Mouse (Mus musculus) liver, postnatal 0 days (tissue): ENCODE measurements around the gene Vmn1r225. TPM values are rescaled to one million over a fixed set of nuclear protein-coding genes. Genes with fewer than 3 reads are reported as not detected.
"Not testable (repeated sequence)": the region's sequence is repeated elsewhere in the genome, so short reads cannot be mapped to it uniquely, and the experiment has no call there.

Experiments used
- ATAC-seq: fragments of 200-750 bp; cut with Nextera tagmentation; 2 replicates; pipeline ENCODE4 v1.8.0; 2017; ENCODE audit warnings: mild to moderate bottlenecking, moderate library complexity
- DNase-seq: peaks from one replicate; pipeline ENCODE4 v3.0.0-alpha.2; 2016
- H3K27ac ChIP-seq: fragments of 300-500 bp; sonication (generic); 2 replicates; pipeline ENCODE4 v1.5.1; 2014; ENCODE audit warnings: antibody characterized with exemption, moderate library complexity, mild to moderate bottlenecking, low read depth
- H3K27me3 ChIP-seq: fragments of 300-500 bp; sonication (generic); 2 replicates; pipeline ENCODE4 v1.6.1; 2014; ENCODE audit warnings: low read length, control low read depth, mixed read lengths; ENCODE audit not compliant: insufficient read depth
- H3K36me3 ChIP-seq: fragments of 300-500 bp; sonication (generic); replicated peaks from 2 replicates; pipeline ENCODE4 v1.6.1; 2014; ENCODE audit warnings: mild to moderate bottlenecking, control low read depth, low read length, moderate library complexity, mixed read lengths; ENCODE audit not compliant: insufficient read depth
- H3K4me1 ChIP-seq: fragments of 300-500 bp; sonication (generic); 2 replicates; pipeline ENCODE4 v1.6.1; 2014; ENCODE audit warnings: antibody characterized with exemption, mild to moderate bottlenecking, control low read depth; ENCODE audit not compliant: insufficient read depth
- H3K4me2 ChIP-seq: fragments of 300-500 bp; sonication (generic); 2 replicates; pipeline ENCODE4 v1.6.1; 2014; ENCODE audit warnings: low read depth, mild to moderate bottlenecking, low read length, moderate library complexity, mixed read lengths
- H3K4me3 ChIP-seq: fragments of 300-500 bp; sonication (generic); 2 replicates; pipeline ENCODE4 v1.5.1; 2014; ENCODE audit warnings: low read depth, low read length
- H3K9ac ChIP-seq: fragments of 300-500 bp; sonication (generic); replicated peaks from 2 replicates; pipeline ENCODE4 v1.6.1; 2014; ENCODE audit warnings: mild to moderate bottlenecking, moderate library complexity
- H3K9me3 ChIP-seq: fragments of 300-500 bp; sonication (generic); 2 replicates; pipeline ENCODE4 v1.6.1; 2016; ENCODE audit warnings: mild to moderate bottlenecking, control low read depth, low read length, mixed read lengths
- CTCF ChIP-seq: sonication (generic); IDR thresholded peaks from 2 replicates; pipeline ENCODE4 v1.5.1; 2016; ENCODE audit warnings: antibody characterized with exemption, low read depth
- EP300 ChIP-seq: IDR thresholded peaks from 2 replicates; pipeline ENCODE4 v1.6.1; 2016; ENCODE audit warnings: antibody characterized with exemption, low read depth, mild to moderate bottlenecking
- WGBS: fragments of 180-500 bp; shearing (Covaris S2); extraction: QIAGEN DNeasy Blood & Tissue Kit; methylation state at CpG from one replicate; pipeline ENCODE4 v1.1.7; 2014; ENCODE audit not compliant: insufficient replicate concordance; 5-methylcytosine and 5-hydroxymethylcytosine counted together
- polyA plus RNA-seq: library from polyadenylated mRNA; unstranded; fragments of >200 nt; fragmentation: Nextera tagmentation; extraction: Ambion mirVana; gene quantifications from 2 replicates; pipeline ENCODE4 v1.2.1, GENCODE M21; 2015

Gene Vmn1r225
- polyA plus RNA-seq: not detected in 2 replicates

DNA sequence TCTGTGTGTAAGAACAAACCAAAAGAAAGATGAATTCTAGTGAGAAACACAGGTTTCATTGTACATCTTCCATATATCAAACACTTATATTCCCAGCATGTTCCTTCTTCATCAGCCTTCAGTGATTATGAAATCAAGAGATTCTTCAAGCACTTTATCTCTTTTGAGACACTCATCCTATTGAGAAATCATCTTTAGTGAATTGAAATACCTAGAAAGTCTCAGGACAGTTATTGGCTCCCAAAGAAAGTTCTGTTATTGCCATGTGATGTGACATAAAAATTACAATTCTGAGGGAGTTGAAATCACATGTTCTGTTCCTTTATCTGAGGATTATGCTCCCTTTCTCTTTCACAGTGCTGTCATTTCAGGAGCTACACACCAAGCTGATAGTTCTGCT, at the start of gene Vmn1r225:
TSS of gene Vmn1r225 (plus strand) at position 301 of the 400 bp plus-strand sequence.
- no peak within 1 kb of the TSS for H3K9ac ChIP-seq
- H3K27ac ChIP-seq: no peak within 1 kb of the TSS
- no peaks in the 10 kb centered on the region for H3K27me3 ChIP-seq
- H3K4me2 ChIP-seq: no peak within 1 kb of the TSS
- ATAC-seq (no peak), DNase-seq (no peak)
- H3K4me3 ChIP-seq: no peak within 1 kb of the TSS
- no peaks in the 10 kb centered on the region for H3K36me3 ChIP-seq
- H3K4me1 ChIP-seq: no peaks in the 10 kb centered on the region
- H3K9me3 ChIP-seq: no peaks in the 10 kb centered on the region; the same call in 1 of the 2 replicates
- TF ChIP-seq EP300 (no peak), CTCF (no peak)

DNA sequence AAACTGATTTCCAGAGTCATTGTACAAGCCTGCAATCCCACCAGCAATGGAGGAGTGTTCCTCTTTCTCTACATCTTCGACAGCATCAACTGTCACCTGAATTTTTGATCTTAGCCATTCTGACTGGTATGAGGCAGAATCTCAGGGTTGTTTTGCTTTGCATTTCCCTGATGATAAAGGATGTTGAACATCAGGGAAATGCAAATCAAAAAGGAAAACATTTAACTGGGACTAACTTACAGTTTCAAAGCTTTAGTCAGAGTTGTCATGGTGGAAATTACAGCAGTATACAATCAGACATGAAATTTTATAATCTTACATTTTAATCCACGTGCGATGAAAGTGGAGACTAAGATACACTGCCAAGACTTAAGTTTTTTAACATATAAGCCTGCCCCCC, 24.6 kb upstream of the Vmn1r225 start:
- H3K27me3 ChIP-seq: no peaks in the 10 kb centered on the region
- H3K4me2 ChIP-seq: no peak overlapping the region
- 67% methylated on average over 3 of the region's 3 CpGs for WGBS
- H3K36me3 ChIP-seq: no peaks in the 10 kb centered on the region
- H3K9ac ChIP-seq: no peak overlapping the region
- no peaks in the 10 kb centered on the region for H3K4me1 ChIP-seq
- TF ChIP-seq CTCF (no peak), EP300 (no peak)
- H3K9me3 ChIP-seq: no peaks in the 10 kb centered on the region
- no peak for ATAC-seq
- H3K4me3 ChIP-seq: no peak overlapping the region
- no peak overlapping the region for H3K27ac ChIP-seq
- DNase-seq: no peak

DNA sequence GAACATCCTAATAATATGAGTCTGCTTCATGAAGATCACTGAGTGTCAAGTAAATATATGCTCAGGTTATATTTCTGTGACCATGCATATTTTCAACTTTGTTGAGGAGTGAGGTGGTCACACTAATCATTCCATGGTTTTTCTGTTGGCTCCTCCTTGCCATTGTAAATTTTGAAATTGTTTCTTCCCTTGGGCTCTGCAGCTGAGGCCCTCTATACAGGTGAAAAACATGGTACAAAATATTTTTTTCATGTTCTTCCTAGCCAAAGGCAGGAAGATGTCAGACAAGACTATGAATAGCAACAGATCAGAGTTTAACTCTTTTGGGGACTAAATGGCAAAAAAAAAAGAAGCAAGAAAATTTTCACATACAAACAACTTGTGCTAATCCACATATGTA, 16.7 kb upstream of the Vmn1r225 start, which contains the start of gene Vmn2r108:
TSS of gene Vmn2r108 (minus strand) at position 101 of the 400 bp plus-strand sequence.
- no peaks in the 10 kb centered on the region for H3K36me3 ChIP-seq
- no peak within 1 kb of the TSS for H3K9ac ChIP-seq
- TF ChIP-seq EP300: no peak
- TF ChIP-seq CTCF: no peak
- H3K27me3 ChIP-seq: no peaks in the 10 kb centered on the region
- no peak within 1 kb of the TSS for H3K27ac ChIP-seq
- ATAC-seq: no peak
- H3K4me3 ChIP-seq: no peak within 1 kb of the TSS
- no peaks in the 10 kb centered on the region for H3K9me3 ChIP-seq
- no peak within 1 kb of the TSS for H3K4me2 ChIP-seq
- H3K4me1 ChIP-seq: no peaks in the 10 kb centered on the region
- no peak for DNase-seq

- not testable (repeated sequence) for H3K9me3 ChIP-seq, ATAC-seq, H3K4me2 ChIP-seq, H3K36me3 ChIP-seq, H3K27me3 ChIP-seq, H3K9ac ChIP-seq, H3K4me3 ChIP-seq, DNase-seq, H3K27ac ChIP-seq, H3K4me1 ChIP-seq
Observed at GRCm38 (mm10) chr17:20508247-20508646, 10.3 kb downstream of the Vmn1r225 start.

Other genes with a start within 250 kb of the Vmn1r225 start
- gene Vmn2r106, start 212.6 kb upstream of the Vmn1r225 start, polyA plus RNA-seq: not detected in 2 replicates
- not detected in 2 replicates for gene Vmn2r107, start 152.9 kb upstream of the Vmn1r225 start, polyA plus RNA-seq
- not detected in 2 replicates for gene Vmn1r224, start 84.0 kb upstream of the Vmn1r225 start, polyA plus RNA-seq
- gene Vmn2r108, start 16.8 kb upstream of the Vmn1r225 start, polyA plus RNA-seq: not detected in 2 replicates
- gene Vmn2r109, start 66.6 kb downstream of the Vmn1r225 start, polyA plus RNA-seq: not detected in 2 replicates
- not detected in 2 replicates for gene Vmn2r110, start 98.3 kb downstream of the Vmn1r225 start, polyA plus RNA-seq
- gene Fpr-rs3, start 126.7 kb downstream of the Vmn1r225 start, polyA plus RNA-seq: not detected in 2 replicates
- not detected in 2 replicates for gene Vmn1r226, start 184.7 kb downstream of the Vmn1r225 start, polyA plus RNA-seq
- not detected in 2 replicates for gene Vmn1r227, start 231.7 kb downstream of the Vmn1r225 start, polyA plus RNA-seq